Mouse (Mus musculus) liver, embryonic 12.5 days (tissue): ENCODE data around the gene Gpd1l. TPM values are rescaled to one million over a fixed set of nuclear protein-coding genes. Genes with fewer than 3 reads are reported as not detected.

ENCODE experiments used
- ATAC-seq: fragments of 200-750 bp; cut with Nextera tagmentation; 2 replicates; pipeline ENCODE4 v1.8.0; 2017; ENCODE audit warnings: moderate number of reproducible peaks, mild to moderate bottlenecking, moderate library complexity
- H3K27ac ChIP-seq: fragments of 300-500 bp; sonication (generic); 2 replicates; pipeline ENCODE4 v1.5.1; 2016; ENCODE audit warnings: mild to moderate bottlenecking
- H3K27me3 ChIP-seq: fragments of 300-500 bp; sonication (generic); replicated peaks from 2 replicates; pipeline ENCODE4 v1.6.1; 2016; ENCODE audit warnings: mild to moderate bottlenecking, moderate library complexity
- H3K36me3 ChIP-seq: fragments of 300-500 bp; sonication (generic); 2 replicates; pipeline ENCODE4 v1.6.1; 2016; ENCODE audit warnings: mild to moderate bottlenecking, moderate library complexity
- H3K4me1 ChIP-seq: fragments of 300-500 bp; sonication (generic); 2 replicates; pipeline ENCODE4 v1.6.1; 2016
- H3K4me2 ChIP-seq: fragments of 300-500 bp; sonication (generic); 2 replicates; pipeline ENCODE4 v1.6.1; 2016; ENCODE audit warnings: mild to moderate bottlenecking, moderate library complexity
- H3K4me3 ChIP-seq: fragments of 300-500 bp; sonication (generic); 2 replicates; pipeline ENCODE4 v1.5.1; 2016; ENCODE audit warnings: mild to moderate bottlenecking, moderate library complexity
- H3K9ac ChIP-seq: fragments of 300-500 bp; sonication (generic); 2 replicates; pipeline ENCODE4 v1.6.1; 2016; ENCODE audit warnings: mild to moderate bottlenecking, moderate library complexity
- H3K9me3 ChIP-seq: fragments of 300-500 bp; sonication (generic); replicated peaks from 2 replicates; pipeline ENCODE4 v1.6.1; 2016; ENCODE audit warnings: mild to moderate bottlenecking, moderate library complexity
- WGBS: fragments of 180-500 bp; shearing (Covaris S2); methylation state at CpG from one replicate; pipeline ENCODE4 v1.1.7; 2016; ENCODE audit not compliant: insufficient replicate concordance; 5-methylcytosine and 5-hydroxymethylcytosine counted together
- polyA plus RNA-seq: library from polyadenylated mRNA; unstranded; fragments of >200 nt; fragmentation: Nextera tagmentation; extraction: Ambion mirVana; gene quantifications from 2 replicates; pipeline ENCODE4 v1.2.1, GENCODE M21; 2016

Gene Gpd1l
- polyA plus RNA-seq, 1 experiment from 2014 or later = 10.5 TPM

GRCm38 (mm10) chr9:114924511-114924910 is 9.3 kb downstream of the Gpd1l start:
- ATAC-seq = no peak
- Histone ChIP-seq H3K27ac (no peak overlapping the region), H3K27me3 (no peaks in the 10 kb centered on the region), H3K9ac (no peak overlapping the region), H3K4me1 (peaks cover 48% of the 10 kb centered on the region), H3K4me3 (no peak overlapping the region), H3K4me2 (no peak overlapping the region), H3K9me3 (no peaks in the 10 kb centered on the region), H3K36me3 (no peaks in the 10 kb centered on the region)
- WGBS = 45% methylated on average over 5 of the region's 5 CpGs

GRCm38 (mm10) chr9:114922209-114922608 is 11.6 kb downstream of the Gpd1l start:
- Histone ChIP-seq H3K4me3 (no peak overlapping the region), H3K4me1 (peaks cover 39% of the 10 kb centered on the region), H3K9me3 (no peaks in the 10 kb centered on the region), H3K9ac (no peak overlapping the region), H3K36me3 (0 out of 2 replicates have a peak, but pooled peaks cover 5% of the 10 kb centered on the region), H3K27me3 (no peaks in the 10 kb centered on the region), H3K27ac (no peak overlapping the region), H3K4me2 (no peak overlapping the region)
- WGBS = 62% methylated on average over 5 of the region's 5 CpGs
- ATAC-seq = no peak

- Histone ChIP-seq H3K4me2 (no peak overlapping the region), H3K4me1 (peaks cover 35% of the 10 kb centered on the region), H3K27me3 (no peaks in the 10 kb centered on the region), H3K9ac (no peak overlapping the region), H3K4me3 (no peak overlapping the region), H3K9me3 (no peaks in the 10 kb centered on the region), H3K27ac (no peak overlapping the region), H3K36me3 (peaks cover 9% of the 10 kb centered on the region)
- no peak for ATAC-seq
- 81% methylated on average over 2 of the region's 2 CpGs for WGBS
These were observed 12.3 kb downstream of the Gpd1l start for GRCm38 (mm10) chr9:114921352-114922081.

- Histone ChIP-seq H3K4me3 (no peak overlapping the region), H3K27ac (no peak overlapping the region), H3K9me3 (no peaks in the 10 kb centered on the region), H3K9ac (no peak overlapping the region), H3K4me1 (peaks cover 26% of the 10 kb centered on the region), H3K36me3 (peaks cover 16% of the 10 kb centered on the region), H3K27me3 (no peaks in the 10 kb centered on the region), H3K4me2 (no peak overlapping the region)
- WGBS = 42% methylated on average over 9 of the region's 9 CpGs
- ATAC-seq = no peak
These were observed 13.2 kb downstream of the Gpd1l start for GRCm38 (mm10) chr9:114920569-114920968.

GRCm38 (mm10) chr9:114912680-114913649 is 20.8 kb downstream of the Gpd1l start:
- no peak for ATAC-seq
- Histone ChIP-seq H3K4me2 (no peak overlapping the region), H3K27ac (no peak overlapping the region), H3K4me3 (no peak overlapping the region), H3K4me1 (peaks cover 13% of the 10 kb centered on the region; the same call in 1 of the 2 replicates), H3K36me3 (peaks cover 51% of the 10 kb centered on the region), H3K27me3 (no peaks in the 10 kb centered on the region), H3K9ac (no peak overlapping the region), H3K9me3 (no peaks in the 10 kb centered on the region)
- WGBS = 60% methylated on average over 18 of the region's 18 CpGs

- Histone ChIP-seq H3K4me3 (no peak overlapping the region), H3K9me3 (no peaks in the 10 kb centered on the region), H3K4me2 (no peak overlapping the region), H3K4me1 (no peaks in the 10 kb centered on the region), H3K27me3 (no peaks in the 10 kb centered on the region), H3K36me3 (peaks cover 29% of the 10 kb centered on the region), H3K9ac (no peak overlapping the region), H3K27ac (no peak overlapping the region)
- 66% methylated on average over 7 of the region's 7 CpGs for WGBS
- no peak for ATAC-seq
These were observed 26.3 kb downstream of the Gpd1l start for GRCm38 (mm10) chr9:114907509-114907908.

GRCm38 (mm10) chr9:114895919-114896318 is 37.9 kb downstream of the Gpd1l start:
- H3K27ac ChIP-seq = no peak overlapping the region
- H3K4me3 ChIP-seq = no peak overlapping the region
- no peak overlapping the region for H3K9ac ChIP-seq
- H3K4me1 ChIP-seq = no peaks in the 10 kb centered on the region
- no peak for ATAC-seq
- H3K27me3 ChIP-seq = no peaks in the 10 kb centered on the region
- H3K4me2 ChIP-seq = no peak overlapping the region
- no peaks in the 10 kb centered on the region for H3K36me3 ChIP-seq
- 53% methylated on average over 4 of the region's 4 CpGs for WGBS
- H3K9me3 ChIP-seq = no peaks in the 10 kb centered on the region

GRCm38 (mm10) chr9:114892974-114893373 is 40.8 kb downstream of the Gpd1l start:
- H3K4me2 ChIP-seq = no peak overlapping the region
- ATAC-seq = no peak
- no peaks in the 10 kb centered on the region for H3K36me3 ChIP-seq
- no peak overlapping the region for H3K27ac ChIP-seq
- no peaks in the 10 kb centered on the region; the same call in 1 of the 2 replicates for H3K9me3 ChIP-seq
- no peak overlapping the region for H3K9ac ChIP-seq
- WGBS = 77% methylated on average over 11 of the region's 11 CpGs
- H3K4me1 ChIP-seq = no peaks in the 10 kb centered on the region
- H3K27me3 ChIP-seq = no peaks in the 10 kb centered on the region
- no peak overlapping the region for H3K4me3 ChIP-seq

- Histone ChIP-seq H3K27me3 (no peaks in the 10 kb centered on the region), H3K27ac (no peak overlapping the region)
- no peak for ATAC-seq
These were observed 43.4 kb downstream of the Gpd1l start for GRCm38 (mm10) chr9:114890377-114890776.

GRCm38 (mm10) chr9:114888856-114889407 is 44.9 kb downstream of the Gpd1l start:
- Histone ChIP-seq H3K36me3 (no peaks in the 10 kb centered on the region), H3K27me3 (no peaks in the 10 kb centered on the region), H3K4me3 (no peak overlapping the region), H3K4me2 (no peak overlapping the region), H3K9me3 (no peaks in the 10 kb centered on the region; the same call in 1 of the 2 replicates), H3K27ac (no peak overlapping the region), H3K4me1 (no peaks in the 10 kb centered on the region), H3K9ac (no peak overlapping the region)
- 57% methylated on average over 5 of the region's 5 CpGs for WGBS
- no peak for ATAC-seq

More at GRCm38 (mm10) chr9:114890377-114890776, 43.4 kb downstream of the Gpd1l start:
- Histone ChIP-seq H3K4me1 (no peaks in the 10 kb centered on the region), H3K9ac (no peak overlapping the region), H3K4me3 (no peak overlapping the region), H3K4me2 (no peak overlapping the region), H3K36me3 (no peaks in the 10 kb centered on the region), H3K9me3 (no peaks in the 10 kb centered on the region; the same call in 1 of the 2 replicates)
- 45% methylated on average over 7 of the region's 7 CpGs for WGBS

- no peak overlapping the region for H3K4me3 ChIP-seq
- no peak overlapping the region for H3K9ac ChIP-seq
- no peaks in the 10 kb centered on the region for H3K27me3 ChIP-seq
- no peak for ATAC-seq
- H3K4me2 ChIP-seq = no peak overlapping the region
- no peaks in the 10 kb centered on the region for H3K36me3 ChIP-seq
- 74% methylated on average over 3 of the region's 3 CpGs for WGBS
- H3K27ac ChIP-seq = no peak overlapping the region
- no peaks in the 10 kb centered on the region for H3K4me1 ChIP-seq
- H3K9me3 ChIP-seq = no peaks in the 10 kb centered on the region; the same call in 1 of the 2 replicates
These were observed 46.1 kb downstream of the Gpd1l start for GRCm38 (mm10) chr9:114887699-114888098.
